Mouse (Mus musculus) gastrocnemius, postnatal 25 days (tissue): Measurements from ENCODE around the gene Brca2. TPM values are rescaled to one million over a fixed set of nuclear protein-coding genes. Genes with fewer than 3 reads are reported as not detected.

Source experiments
- DNase-seq: peaks from one replicate; pipeline ENCODE4 v3.0.0; 2022
- total RNA-seq, 2 experiments: library from RNA; stranded (reverse); gene quantifications; 1 replicate in 1 of 2; 2 replicates in 1 of 2; pipeline ENCODE4 v1.2.3; 2021

Gene Brca2
- total RNA-seq, 2 experiments from 2014 or later: 0.77 to 1.3 TPM

GRCm38 (mm10) chr5:150566226-150566625, 43.8 kb downstream of the Brca2 start:
- DNase-seq: no peak

GRCm38 (mm10) chr5:150566971-150567370, 44.5 kb downstream of the Brca2 start:
- DNase-seq: no peak

GRCm38 (mm10) chr5:150570496-150571219, 48.2 kb downstream of the Brca2 start:
- DNase-seq: no peak

- no peak for DNase-seq
These were observed 52.0 kb downstream of the Brca2 start for GRCm38 (mm10) chr5:150574403-150574802.

GRCm38 (mm10) chr5:150574885-150575284, 52.5 kb downstream of the Brca2 start:
- DNase-seq: no peak

- no peak for DNase-seq
These were observed 54.4 kb downstream of the Brca2 start for GRCm38 (mm10) chr5:150576832-150577231.

GRCm38 (mm10) chr5:150578613-150579171, 56.3 kb downstream of the Brca2 start:
- no peak for DNase-seq

GRCm38 (mm10) chr5:150581180-150581579, 58.8 kb downstream of the Brca2 start:
- DNase-seq: no peak

- DNase-seq: no peak
These were observed 60.8 kb downstream of the Brca2 start for GRCm38 (mm10) chr5:150583181-150583580.

- peak; percentile 39 for DNase-seq
These were observed 61.3 kb downstream of the Brca2 start for GRCm38 (mm10) chr5:150583622-150584336.

- DNase-seq: no peak
These were observed 61.9 kb downstream of the Brca2 start for GRCm38 (mm10) chr5:150584337-150584729.

GRCm38 (mm10) chr5:150589945-150590344, 67.5 kb downstream of the Brca2 start:
- no peak for DNase-seq

- no peak for DNase-seq
These were observed 69.9 kb downstream of the Brca2 start for GRCm38 (mm10) chr5:150592186-150592903.

GRCm38 (mm10) chr5:150592904-150593755, 70.7 kb downstream of the Brca2 start:
- DNase-seq: no peak

GRCm38 (mm10) chr5:150593756-150594648, 71.6 kb downstream of the Brca2 start:
- DNase-seq: peak; percentile 35

- DNase-seq: no peak
These were observed 72.4 kb downstream of the Brca2 start for GRCm38 (mm10) chr5:150594649-150595339.

- no peak for DNase-seq
These were observed 73.1 kb downstream of the Brca2 start for GRCm38 (mm10) chr5:150595366-150596016.

- DNase-seq: no peak
These were observed 74.7 kb downstream of the Brca2 start, which contains the start of gene N4bp2l1 for GRCm38 (mm10) chr5:150597088-150597487. Gene N4bp2l1 (minus strand): TSS chr5:150597188.
